Mouse (Mus musculus): ENCODE measurements around the gene Pou3f3. TPM values are rescaled to one million over a fixed set of nuclear protein-coding genes. Genes with fewer than 3 reads are reported as not detected.

Gene Pou3f3
- polyA plus RNA-seq, 1 experiment from 2014 or later, result not detected

DNA sequence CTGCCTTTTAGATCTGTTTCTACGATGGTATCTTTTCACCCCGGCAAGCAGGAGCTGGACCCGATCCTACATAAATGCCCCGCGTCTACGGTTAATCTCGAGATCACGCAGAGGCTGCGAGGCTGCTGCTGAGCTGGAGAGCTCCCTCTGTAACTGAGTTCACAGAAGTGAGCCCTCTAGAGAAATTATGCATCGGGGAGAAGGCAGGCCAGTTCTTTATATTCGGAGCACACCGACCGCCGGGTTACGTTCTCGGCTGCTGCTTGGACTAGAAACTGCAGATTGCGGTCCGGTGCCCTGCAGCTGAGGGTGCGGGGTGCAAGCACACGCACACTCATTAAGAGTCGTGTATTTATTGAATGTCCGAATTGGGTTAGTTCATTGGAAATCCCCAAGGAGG, 1.7 kb upstream of the Pou3f3 start:
- Histone ChIP-seq H3K36me3 (replicated peaks; ENCODE audit: insufficient read depth, low read length) (no peaks in the 10 kb centered on the region), H3K9ac (replicated peaks) (no peak overlapping the region), H3K4me3 (ENCODE audit: low read depth, low read length) (peak overlapping the region; percentile 34), H3K9me3 (ENCODE audit: low read length) (no peaks in the 10 kb centered on the region), H3K27ac (ENCODE audit: low read depth) (no peak overlapping the region), H3K27me3 (ENCODE audit: insufficient read depth, low read length) (peaks cover 86% of the 10 kb centered on the region), H3K4me2 (ENCODE audit: low read depth, low read length) (peak overlapping the region; percentile 63), H3K4me1 (ENCODE audit: insufficient read depth) (0 out of 2 replicates have a peak, but pooled peaks cover 2% of the 10 kb centered on the region)
- TF ChIP-seq EP300 (IDR thresholded peaks at IDR 0.05; ENCODE audit: low read depth) (no peak), CTCF (IDR thresholded peaks at IDR 0.05; ENCODE audit: low read depth) (no peak)
- no peak for DNase-seq
- WGBS (ENCODE audit: insufficient replicate concordance), result under 1% methylated on average over 22 of the region's 22 CpGs
- no peak for ATAC-seq

DNA sequence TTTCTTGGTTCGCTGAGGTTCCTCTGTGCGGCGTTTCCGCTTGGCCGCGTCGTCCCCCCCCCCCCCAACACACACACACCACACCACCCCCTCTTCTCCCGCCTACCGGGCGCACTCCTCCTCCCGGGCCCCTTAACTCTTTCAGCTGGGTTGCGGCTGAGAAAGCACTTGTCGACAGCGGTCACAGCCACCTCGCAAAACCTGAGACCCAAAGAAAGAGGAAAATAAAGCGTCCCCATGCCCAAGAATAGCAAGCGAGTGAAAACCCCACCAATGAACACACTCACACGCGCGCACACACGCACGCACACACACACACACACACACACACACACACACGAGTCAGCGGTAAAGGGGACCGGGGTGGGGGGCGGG, 1.3 kb upstream of the Pou3f3 start:
- TF ChIP-seq EP300 (IDR thresholded peaks at IDR 0.05; ENCODE audit: low read depth) (no peak), CTCF (IDR thresholded peaks at IDR 0.05; ENCODE audit: low read depth) (no peak)
- Histone ChIP-seq H3K4me2 (ENCODE audit: low read depth, low read length) (peak overlapping the region; percentile 63), H3K9ac (replicated peaks) (no peak overlapping the region), H3K27ac (ENCODE audit: low read depth) (no peak overlapping the region), H3K9me3 (ENCODE audit: low read length) (no peaks in the 10 kb centered on the region), H3K36me3 (replicated peaks; ENCODE audit: insufficient read depth, low read length) (no peaks in the 10 kb centered on the region), H3K4me1 (ENCODE audit: insufficient read depth) (0 out of 2 replicates have a peak, but pooled peaks cover 2% of the 10 kb centered on the region), H3K27me3 (ENCODE audit: insufficient read depth, low read length) (peaks cover 86% of the 10 kb centered on the region), H3K4me3 (ENCODE audit: low read depth, low read length) (peak overlapping the region; percentile 34)
- DNase-seq (no peak), ATAC-seq (no peak)
- WGBS (ENCODE audit: insufficient replicate concordance), result under 1% methylated on average over 20 of the region's 26 CpGs

DNA sequence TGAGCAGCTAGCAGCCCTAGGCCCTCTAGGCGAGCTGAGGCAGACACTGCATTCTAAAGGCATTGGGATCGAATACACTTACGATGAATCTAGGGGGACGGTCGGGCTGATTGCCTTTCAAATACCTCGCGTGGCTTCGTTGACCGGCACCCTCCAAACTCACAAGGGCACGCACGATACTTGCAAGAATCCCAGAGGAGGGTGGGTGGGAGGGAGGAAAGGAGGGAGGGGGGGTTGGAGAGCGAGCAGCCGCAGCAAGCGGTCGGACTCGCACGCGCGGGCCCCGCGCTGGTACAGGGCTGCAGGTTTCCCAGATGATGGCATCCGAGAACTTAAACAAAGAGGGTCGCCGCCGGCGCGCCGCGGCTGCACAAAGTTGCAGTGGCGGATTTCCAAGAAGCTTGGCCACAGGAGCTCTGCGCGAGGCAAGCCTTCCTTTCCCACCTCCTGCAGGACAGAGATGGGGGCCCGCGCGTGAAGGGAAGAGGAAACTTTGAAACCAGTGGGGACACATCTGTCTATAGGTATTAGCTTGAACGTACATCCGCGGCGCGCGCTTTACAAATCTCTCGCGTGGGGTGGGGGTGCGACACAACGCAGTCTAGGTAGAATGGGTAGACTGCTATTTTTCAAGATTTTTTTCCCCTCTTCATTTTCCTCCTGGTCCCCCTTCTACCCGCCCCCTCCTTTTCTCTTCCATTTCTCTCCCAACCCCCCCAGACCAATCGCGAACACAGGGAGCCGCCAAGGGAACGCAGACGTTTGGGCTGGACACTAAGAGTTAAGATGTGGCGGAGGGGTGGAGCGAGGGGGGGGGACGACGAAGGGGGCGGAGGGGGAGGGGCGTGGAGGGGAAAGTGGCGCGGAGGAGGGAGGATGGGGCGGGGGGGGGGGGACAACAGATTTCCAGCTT, 647 bp upstream of the Pou3f3 start:
- no peak for DNase-seq
- ATAC-seq, result no peak
- Histone ChIP-seq H3K36me3 (replicated peaks; ENCODE audit: insufficient read depth, low read length) (no peaks in the 10 kb centered on the region), H3K27me3 (ENCODE audit: insufficient read depth, low read length) (peaks cover 91% of the 10 kb centered on the region), H3K4me1 (ENCODE audit: insufficient read depth) (0 out of 2 replicates have a peak, but pooled peaks cover 2% of the 10 kb centered on the region), H3K9me3 (ENCODE audit: low read length) (no peaks in the 10 kb centered on the region), H3K4me3 (ENCODE audit: low read depth, low read length) (peak overlapping the region; percentile 34), H3K27ac (ENCODE audit: low read depth) (no peak overlapping the region), H3K4me2 (ENCODE audit: low read depth, low read length) (peak overlapping the region; percentile 63), H3K9ac (replicated peaks) (no peak overlapping the region)
- WGBS (ENCODE audit: insufficient replicate concordance), result 1% methylated on average over 50 of the region's 60 CpGs
- no peak for TF ChIP-seq EP300 (IDR thresholded peaks at IDR 0.05; ENCODE audit: low read depth)
- TF ChIP-seq CTCF (IDR thresholded peaks at IDR 0.05; ENCODE audit: low read depth), result no peak

DNA sequence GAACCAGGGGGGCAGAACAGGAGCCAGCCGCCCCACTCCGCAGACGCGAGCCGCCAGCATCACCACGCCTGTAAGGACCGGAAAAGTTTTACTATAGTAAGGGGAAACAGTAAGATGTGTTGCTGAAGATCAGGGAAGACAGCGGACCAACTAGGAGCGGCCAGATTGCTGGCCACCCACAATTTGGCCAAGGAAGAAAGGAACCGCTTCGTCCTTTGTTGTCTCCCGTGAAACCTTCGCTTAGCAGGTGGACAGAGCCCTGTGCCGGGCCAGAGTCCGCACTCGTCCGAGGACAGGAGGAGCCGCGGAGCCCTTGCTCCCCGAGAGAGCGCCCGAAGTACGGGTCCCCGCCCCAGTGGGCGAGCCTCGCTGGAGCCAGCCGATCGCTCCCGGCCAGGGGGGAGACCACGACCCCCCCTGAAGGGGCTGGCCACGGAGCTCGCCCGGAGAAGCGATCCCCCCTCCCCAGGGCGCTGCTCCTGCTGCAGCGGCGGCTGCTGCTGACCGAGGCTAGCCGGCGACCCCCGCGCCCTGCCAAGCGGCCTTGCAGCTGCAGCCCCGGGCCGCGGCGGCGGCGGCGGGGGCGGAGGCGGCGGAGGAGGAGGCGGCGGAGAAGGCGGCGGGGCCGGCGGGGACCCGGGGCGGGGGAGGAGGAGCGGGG, 933 bp downstream of the Pou3f3 start:
- no peaks in the 10 kb centered on the region for H3K9me3 ChIP-seq (ENCODE audit: low read length)
- H3K27ac ChIP-seq (ENCODE audit: low read depth), result no peak overlapping the region
- DNase-seq (no peak), ATAC-seq (no peak)
- peaks cover 95% of the 10 kb centered on the region for H3K27me3 ChIP-seq (ENCODE audit: insufficient read depth, low read length)
- WGBS (ENCODE audit: insufficient replicate concordance), result 2% methylated on average over 46 of the region's 62 CpGs
- 0 out of 2 replicates have a peak, but pooled peaks cover 2% of the 10 kb centered on the region for H3K4me1 ChIP-seq (ENCODE audit: insufficient read depth)
- no peak overlapping the region for H3K9ac ChIP-seq (replicated peaks)
- no peaks in the 10 kb centered on the region for H3K36me3 ChIP-seq (replicated peaks; ENCODE audit: insufficient read depth, low read length)
- H3K4me2 ChIP-seq (ENCODE audit: low read depth, low read length), result peak overlapping the region; percentile 62
- H3K4me3 ChIP-seq (ENCODE audit: low read depth, low read length), result peak overlapping the region; percentile 37
- TF ChIP-seq CTCF (IDR thresholded peaks at IDR 0.05; ENCODE audit: low read depth) (no peak), EP300 (IDR thresholded peaks at IDR 0.05; ENCODE audit: low read depth) (no peak)

DNA sequence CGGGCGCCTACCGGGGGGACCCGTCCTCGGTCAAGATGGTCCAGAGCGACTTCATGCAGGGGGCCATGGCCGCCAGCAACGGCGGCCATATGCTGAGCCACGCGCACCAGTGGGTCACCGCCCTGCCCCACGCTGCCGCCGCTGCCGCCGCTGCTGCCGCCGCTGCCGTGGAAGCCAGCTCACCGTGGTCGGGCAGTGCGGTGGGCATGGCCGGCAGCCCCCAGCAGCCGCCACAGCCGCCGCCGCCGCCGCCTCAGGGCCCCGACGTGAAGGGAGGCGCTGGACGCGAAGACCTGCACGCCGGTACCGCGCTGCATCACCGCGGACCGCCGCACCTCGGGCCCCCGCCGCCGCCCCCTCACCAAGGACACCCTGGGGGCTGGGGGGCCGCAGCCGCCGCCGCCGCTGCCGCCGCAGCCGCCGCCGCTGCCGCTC, 1.8 kb downstream of the Pou3f3 start:
- H3K27ac ChIP-seq (ENCODE audit: low read depth), result no peak overlapping the region
- H3K36me3 ChIP-seq (replicated peaks; ENCODE audit: insufficient read depth, low read length), result no peaks in the 10 kb centered on the region
- H3K27me3 ChIP-seq (ENCODE audit: insufficient read depth, low read length), result peaks cover 95% of the 10 kb centered on the region
- no peaks in the 10 kb centered on the region for H3K9me3 ChIP-seq (ENCODE audit: low read length)
- no peak overlapping the region for H3K9ac ChIP-seq (replicated peaks)
- H3K4me2 ChIP-seq (ENCODE audit: low read depth, low read length), result peak overlapping the region; percentile 62
- no peak for ATAC-seq
- TF ChIP-seq EP300 (IDR thresholded peaks at IDR 0.05; ENCODE audit: low read depth), result no peak
- no peak for TF ChIP-seq CTCF (IDR thresholded peaks at IDR 0.05; ENCODE audit: low read depth)
- 0 out of 2 replicates have a peak, but pooled peaks cover 2% of the 10 kb centered on the region for H3K4me1 ChIP-seq (ENCODE audit: insufficient read depth)
- DNase-seq, result no peak
- 2% methylated on average over 21 of the region's 58 CpGs for WGBS (ENCODE audit: insufficient replicate concordance)
- H3K4me3 ChIP-seq (ENCODE audit: low read depth, low read length), result peak overlapping the region; percentile 22; the same call in 1 of the 2 replicates
